Mouse (Mus musculus) monocyte, adult 59 days (primary cell): ENCODE data around the gene Ncl. TPM values are rescaled to one million over a fixed set of nuclear protein-coding genes. Genes with fewer than 3 reads are reported as not detected.

Experiments
- total RNA-seq, 2 experiments: library from RNA; stranded (reverse); gene quantifications; one replicate each; pipeline ENCODE4 v1.2.4; 2023

The Ncl gene
- total RNA-seq = 100 to 1,000 TPM; 236 to 296 TPM

DNA sequence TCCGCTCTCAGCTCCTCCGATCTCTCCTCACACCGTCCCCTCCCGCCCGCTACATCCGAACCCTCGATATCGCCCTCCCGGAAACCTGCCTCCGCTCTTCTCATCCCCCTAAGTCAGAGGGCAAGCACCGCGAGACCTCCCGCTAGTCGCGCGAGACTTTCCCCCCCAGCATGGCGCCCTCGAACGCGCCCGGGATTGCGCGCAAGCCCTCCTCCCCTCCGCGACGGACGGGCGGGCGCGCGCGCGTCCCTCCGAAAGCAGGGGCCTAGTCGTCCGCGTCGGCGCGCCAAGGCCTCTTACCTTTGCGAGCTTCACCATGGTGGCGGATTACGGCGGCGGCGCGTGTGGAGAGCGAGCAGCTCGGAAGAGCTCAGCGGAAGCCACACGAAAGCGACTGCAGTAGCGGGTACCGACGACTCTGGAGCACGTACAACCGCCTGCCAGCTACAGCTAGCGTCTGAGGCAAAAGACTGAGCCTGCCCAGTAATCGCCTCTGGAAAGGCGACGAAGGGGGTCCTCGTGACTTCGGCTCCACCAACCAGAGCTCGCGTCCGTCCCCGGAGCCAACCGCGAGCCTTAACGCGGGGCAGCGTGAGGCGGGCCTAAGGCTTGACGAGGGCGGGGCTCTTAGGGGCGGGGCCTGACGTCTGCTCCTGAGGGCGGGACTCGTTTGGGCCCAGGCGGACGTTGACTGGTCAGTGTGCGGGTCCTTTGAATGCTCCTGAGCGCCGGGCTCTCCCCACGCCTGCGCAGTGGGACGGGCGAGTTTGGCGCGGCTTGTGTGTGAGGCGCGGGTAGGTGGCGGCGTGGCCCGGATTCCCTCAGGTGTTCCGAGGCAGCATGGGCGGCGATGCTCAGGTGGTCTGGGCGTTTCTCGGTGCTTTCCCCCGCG, at the start of gene Ncl:
Gene Ncl (minus strand): TSS at position 495 of the 892 bp plus-strand sequence.

DNA sequence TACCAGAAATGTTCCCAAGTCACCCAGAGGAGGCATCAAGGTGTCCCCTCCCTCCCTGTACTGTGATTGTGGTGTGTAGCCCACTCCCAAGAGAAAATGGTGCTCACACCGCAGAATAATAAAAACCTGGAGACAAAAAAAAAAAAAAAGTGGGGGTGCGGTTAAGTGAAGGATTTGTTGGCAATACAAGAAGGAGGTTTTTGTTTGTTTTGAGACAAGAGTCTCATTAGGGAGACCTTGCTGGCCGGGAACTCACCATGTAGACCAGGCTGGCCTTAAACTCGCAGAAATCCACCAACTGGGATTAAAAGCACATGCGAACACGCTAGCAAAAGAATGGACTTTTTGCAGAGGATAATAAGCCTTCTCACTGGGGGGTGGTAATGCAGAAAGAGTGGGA, 56.7 kb downstream of the Ncl start, which contains the start of gene B3gnt7:
Gene B3gnt7 (plus strand): TSS at position 301 of the 400 bp plus-strand sequence.

Other genes starting within 250 kb of the Ncl start
- not detected for gene Htr2b, start 247.4 kb downstream of the Ncl start, total RNA-seq
- gene Gm21972, start 225.8 kb downstream of the Ncl start, total RNA-seq = not detected
- 1 to 10 TPM; 4.1 to 5.0 TPM for gene Armc9, start 204.6 kb downstream of the Ncl start, total RNA-seq
- gene B3gnt7, start 56.6 kb downstream of the Ncl start, total RNA-seq = under 1 TPM; 0.73 to 0.85 TPM
- gene Nmur1, start 66.8 kb upstream of the Ncl start, total RNA-seq = not detected
- gene Tex44, start 66.9 kb upstream of the Ncl start, total RNA-seq = not detected
- gene Ptma, start 167.3 kb upstream of the Ncl start, total RNA-seq = 1,000 to 10,000 TPM; 1,085 to 1,211 TPM
- 10 to 100 TPM; 14.3 to 16.3 TPM for gene Pde6d, start 223.2 kb upstream of the Ncl start, total RNA-seq
- 1 to 10 TPM; 8.8 to 9.8 TPM for gene Cops7b, start 223.5 kb upstream of the Ncl start, total RNA-seq